Mouse (Mus musculus) liver, adult (tissue): ENCODE results near the gene Chd5.

Source experiments
- GATA4 ChIP-seq: IDR thresholded peaks from 2 replicates; pipeline ENCODE4 v1.6.1; 2014; ENCODE audit warnings: mild to moderate bottlenecking, low read length; ENCODE audit not compliant: insufficient replicate concordance

Gene Chd5

GRCm38 (mm10) chr4:152339293-152339790 is 891 bp downstream of the Chd5 start:
- no peak for TF ChIP-seq GATA4

- TF ChIP-seq GATA4, result no peak
Observed at GRCm38 (mm10) chr4:152340584-152341284, 2.3 kb downstream of the Chd5 start.

GRCm38 (mm10) chr4:152343296-152343695 is 4.8 kb downstream of the Chd5 start:
- no peak for TF ChIP-seq GATA4

GRCm38 (mm10) chr4:152344651-152345050 is 6.2 kb downstream of the Chd5 start:
- TF ChIP-seq GATA4, result no peak

- TF ChIP-seq GATA4, result no peak
Observed at GRCm38 (mm10) chr4:152345120-152345889, 6.9 kb downstream of the Chd5 start.

GRCm38 (mm10) chr4:152349837-152350381 is 11.5 kb downstream of the Chd5 start:
- no peak for TF ChIP-seq GATA4

- TF ChIP-seq GATA4, result no peak
Observed at GRCm38 (mm10) chr4:152350722-152351421, 12.4 kb downstream of the Chd5 start.

- no peak for TF ChIP-seq GATA4
Observed at GRCm38 (mm10) chr4:152351422-152352305, 13.2 kb downstream of the Chd5 start.

GRCm38 (mm10) chr4:152353886-152354637 is 15.6 kb downstream of the Chd5 start:
- no peak for TF ChIP-seq GATA4

GRCm38 (mm10) chr4:152355672-152356071 is 17.2 kb downstream of the Chd5 start:
- TF ChIP-seq GATA4, result no peak

GRCm38 (mm10) chr4:152359700-152360099 is 21.2 kb downstream of the Chd5 start:
- TF ChIP-seq GATA4, result no peak

GRCm38 (mm10) chr4:152360855-152361254 is 22.4 kb downstream of the Chd5 start:
- no peak for TF ChIP-seq GATA4

GRCm38 (mm10) chr4:152362180-152362579 is 23.7 kb downstream of the Chd5 start:
- no peak for TF ChIP-seq GATA4

GRCm38 (mm10) chr4:152365228-152365627 is 26.8 kb downstream of the Chd5 start:
- no peak for TF ChIP-seq GATA4
